Mouse (Mus musculus) retina, adult 2 months (tissue): ENCODE measurements around the gene Skap1.

Experiments
- DNase-seq: peaks from one replicate; pipeline ENCODE4 v3.0.0-alpha.2; 2012; ENCODE audit warnings: low read depth, low spot score

Gene Skap1

DNA sequence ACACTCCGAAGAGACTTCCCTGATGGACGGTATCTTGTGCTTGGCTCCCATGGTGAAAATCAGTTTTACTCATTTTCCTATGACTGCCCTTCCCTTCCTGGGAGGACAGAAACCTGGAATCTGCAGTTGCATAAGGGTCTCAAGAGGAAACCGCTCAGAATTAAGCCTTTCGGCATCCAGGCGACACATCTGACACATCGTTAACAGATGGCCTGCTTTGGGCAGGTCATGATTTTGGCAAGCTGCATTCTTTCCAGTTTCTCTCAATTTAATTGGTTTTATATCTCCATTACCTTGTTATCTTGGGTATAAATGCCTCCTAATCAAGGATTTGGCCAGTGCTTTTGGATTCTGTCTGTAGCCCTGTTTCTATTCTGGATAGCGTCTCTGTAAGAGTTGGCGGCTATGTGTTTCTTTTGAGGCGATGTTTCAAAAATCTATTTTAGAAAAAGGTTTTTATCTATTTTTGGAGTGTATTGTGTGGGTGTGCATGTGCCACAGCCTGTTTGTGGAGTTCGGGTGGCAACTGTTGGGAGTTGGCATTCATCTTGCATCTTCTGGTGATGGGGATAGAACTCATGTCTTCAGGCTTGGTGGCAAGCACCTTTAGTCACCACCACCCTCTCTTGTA, 1.1 kb downstream of the Skap1 start:
- no peak for DNase-seq

DNA sequence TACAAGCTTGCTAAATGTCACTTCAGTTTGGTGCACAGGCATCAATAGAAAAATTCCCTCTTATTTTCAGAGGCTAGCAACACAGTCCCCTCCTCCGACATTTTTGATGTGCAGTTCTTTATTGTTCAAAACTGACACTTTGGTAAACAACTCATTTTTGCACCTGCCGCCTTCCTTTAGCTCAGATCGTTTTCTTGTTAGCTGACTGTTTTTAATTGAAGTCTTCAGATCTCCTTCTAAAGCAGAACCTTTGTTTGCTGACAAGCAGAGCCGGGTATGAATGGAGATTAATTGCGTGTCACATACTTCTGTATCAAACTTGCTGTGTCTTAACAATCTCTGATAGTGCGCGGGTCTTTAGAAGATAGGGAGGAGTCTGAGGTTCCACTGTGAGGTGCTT, 2.0 kb downstream of the Skap1 start:
- DNase-seq, result no peak

DNA sequence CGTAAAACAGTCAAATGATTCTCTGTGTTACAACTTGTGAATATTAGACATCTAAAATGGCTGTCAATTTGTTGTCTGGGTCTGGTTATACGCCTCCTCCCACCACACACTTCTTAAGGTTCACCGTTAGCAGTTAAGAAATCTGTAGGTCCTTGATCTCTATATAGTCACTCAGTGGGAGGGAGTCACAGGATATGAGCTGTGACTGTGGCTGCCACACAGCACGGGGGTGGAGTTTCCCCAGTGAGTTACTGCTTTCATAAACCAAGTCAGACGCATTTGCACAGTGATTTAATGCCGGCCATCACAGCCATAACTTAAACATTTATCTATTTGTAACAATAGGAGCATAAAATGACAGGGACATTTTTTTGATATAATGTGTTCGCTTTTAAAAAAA, 2.6 kb downstream of the Skap1 start:
- DNase-seq, result no peak

DNA sequence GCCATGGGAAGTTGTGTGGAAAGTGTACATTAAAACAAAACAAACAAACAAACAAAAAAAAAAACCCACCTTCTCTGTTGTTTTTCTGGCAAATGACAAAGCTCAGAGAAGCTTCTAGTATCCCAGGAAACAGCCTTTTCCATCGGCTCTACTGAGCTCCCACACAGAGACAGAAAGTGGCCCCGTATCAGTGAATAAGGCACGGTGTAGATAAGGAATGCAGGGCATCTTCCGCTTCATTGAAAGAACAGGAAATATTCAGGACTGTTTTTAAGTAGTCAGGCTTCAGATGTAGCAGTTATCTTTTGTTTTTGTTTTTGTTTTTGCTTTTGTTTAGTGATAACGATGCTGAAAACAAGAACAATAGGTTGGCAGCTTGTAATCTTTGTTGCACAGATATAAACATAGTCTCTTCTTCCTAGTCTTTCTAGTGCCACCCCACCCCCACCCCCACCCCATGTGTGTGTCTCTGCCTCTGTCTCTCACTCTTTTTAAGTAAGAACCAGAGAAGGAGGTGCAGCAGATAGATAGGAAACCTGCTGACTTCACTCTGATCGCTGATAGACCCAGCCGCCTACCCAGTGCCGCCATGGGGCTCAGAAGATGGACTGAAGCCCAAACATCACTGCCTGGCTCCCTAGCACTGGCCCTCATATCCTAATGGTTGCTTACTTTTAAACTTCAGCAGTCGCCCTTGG, 3.8 kb downstream of the Skap1 start:
- DNase-seq, result no peak

DNA sequence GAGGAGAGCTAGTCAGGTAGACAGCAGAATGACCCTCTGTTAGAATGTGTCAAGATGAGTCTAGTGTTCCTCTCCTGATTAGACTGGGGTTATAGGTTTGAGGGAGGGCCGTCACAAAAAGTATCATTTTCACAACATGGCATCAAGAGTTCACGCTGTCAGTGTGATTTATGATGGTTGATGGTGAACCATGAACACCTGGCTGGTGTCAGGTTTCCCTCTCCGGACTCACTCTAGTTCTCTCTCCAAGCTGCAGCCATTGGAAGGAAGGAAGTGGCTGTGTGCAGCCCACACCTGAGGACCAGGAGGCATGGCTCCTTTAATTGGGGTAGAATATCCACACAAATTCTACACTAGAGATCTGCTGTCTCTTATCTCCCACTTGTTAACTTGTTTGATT, 18.3 kb downstream of the Skap1 start:
- DNase-seq, result no peak

DNA sequence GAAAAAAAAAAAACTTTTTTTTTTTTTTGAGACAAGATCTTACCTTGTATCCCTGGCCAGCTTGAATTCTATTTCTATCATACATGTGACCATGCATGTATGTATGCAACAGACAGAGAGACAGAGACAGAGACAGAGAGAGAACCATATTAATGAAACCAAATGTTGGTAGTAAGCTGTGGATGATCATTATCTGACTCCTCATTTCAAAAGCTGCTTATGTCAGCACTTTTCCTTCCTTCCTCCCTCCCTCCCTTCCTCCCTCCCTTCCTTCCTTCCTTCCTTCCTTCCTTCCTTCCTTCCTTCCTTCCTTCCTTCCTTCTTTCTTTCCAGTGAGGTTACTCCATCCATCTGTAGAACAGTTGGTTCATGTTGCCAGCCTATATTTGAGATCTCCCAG, 18.8 kb downstream of the Skap1 start:
- DNase-seq, result no peak

DNA sequence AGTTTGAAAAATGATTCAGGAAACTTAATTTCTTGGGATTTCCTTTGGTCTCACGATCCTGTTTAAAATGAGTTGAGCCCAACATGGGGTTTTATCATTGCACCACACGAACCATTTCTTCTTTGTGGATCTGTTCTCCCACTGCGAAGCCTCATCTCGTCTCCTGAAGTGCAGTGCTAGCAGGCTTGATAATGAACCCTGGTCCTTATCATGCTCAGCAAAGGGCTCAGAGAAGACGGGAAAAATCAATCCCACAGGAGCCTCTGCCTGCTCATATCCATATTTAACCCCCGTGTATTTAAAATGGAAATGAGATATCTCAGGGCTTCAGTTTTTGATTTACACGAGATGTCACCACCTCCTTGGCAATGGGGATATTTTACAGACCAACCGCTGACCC, 34.1 kb downstream of the Skap1 start:
- no peak for DNase-seq

DNA sequence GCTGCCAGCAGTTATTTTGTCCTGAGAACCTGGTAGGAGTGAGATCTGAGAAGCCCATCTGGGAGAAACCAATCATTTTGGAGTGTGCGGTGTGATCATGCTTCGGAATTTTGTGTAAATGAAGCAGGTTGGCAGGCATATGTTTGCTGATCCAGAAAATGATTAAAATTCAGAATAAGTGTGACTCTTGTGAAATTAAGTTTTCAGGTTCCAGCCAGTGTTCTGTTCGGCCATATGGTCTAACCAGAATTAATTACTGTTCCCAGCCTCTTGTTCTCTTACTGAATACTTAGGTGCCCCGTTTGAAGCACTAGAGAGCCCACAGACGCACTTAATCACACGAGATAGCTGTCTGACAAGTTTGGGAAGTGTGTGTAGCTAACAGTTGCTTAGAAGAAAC, 36.6 kb downstream of the Skap1 start:
- no peak for DNase-seq

DNA sequence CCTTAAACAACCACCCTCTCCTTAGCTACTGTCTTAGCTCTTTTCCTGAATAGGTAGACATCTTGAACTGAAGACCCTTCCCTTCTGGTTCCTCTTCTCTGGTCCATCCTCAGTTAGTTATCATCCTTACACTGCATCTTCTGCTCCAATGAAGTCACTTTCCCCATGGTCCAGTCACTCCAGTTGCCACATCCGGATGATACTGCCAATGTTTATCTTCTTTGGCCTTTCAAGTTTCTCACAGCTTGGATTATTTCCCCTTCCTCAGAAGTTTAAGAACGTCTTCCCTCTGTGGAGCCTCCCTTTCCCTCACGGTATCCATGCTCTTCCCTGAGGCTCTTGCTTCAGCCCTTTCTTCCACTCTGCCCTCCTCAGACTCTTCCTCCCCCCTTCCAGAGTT, 38.6 kb downstream of the Skap1 start:
- no peak for DNase-seq

DNA sequence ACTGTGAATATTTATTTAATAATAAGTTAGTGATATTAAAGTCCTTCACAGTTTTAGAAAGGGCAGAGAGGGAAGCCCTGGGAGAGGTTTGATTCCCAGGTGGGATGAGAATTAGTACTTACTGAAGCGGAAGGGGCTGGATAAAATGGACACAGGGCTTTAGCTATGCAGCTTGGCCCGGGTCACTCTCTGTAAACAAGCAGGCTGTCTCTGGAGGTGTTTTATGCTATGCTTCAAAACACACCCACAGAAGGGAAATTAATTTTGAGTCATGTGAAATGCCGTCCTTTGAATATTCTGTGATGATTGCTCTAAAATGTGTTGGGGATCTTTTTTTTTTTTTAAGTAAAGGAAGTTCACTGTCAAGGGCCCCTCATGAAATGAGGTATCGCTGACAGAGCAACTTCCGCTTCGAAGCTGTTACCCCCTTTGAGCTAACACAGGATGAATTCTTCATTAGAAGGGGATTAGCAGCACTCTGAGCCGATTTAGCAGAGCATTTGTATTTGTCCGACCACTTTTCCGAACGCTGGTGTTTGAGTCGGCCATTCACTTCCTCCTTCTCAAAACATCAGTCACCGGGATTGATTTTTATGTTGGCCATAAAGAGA, 40.2 kb downstream of the Skap1 start:
- no peak for DNase-seq

DNA sequence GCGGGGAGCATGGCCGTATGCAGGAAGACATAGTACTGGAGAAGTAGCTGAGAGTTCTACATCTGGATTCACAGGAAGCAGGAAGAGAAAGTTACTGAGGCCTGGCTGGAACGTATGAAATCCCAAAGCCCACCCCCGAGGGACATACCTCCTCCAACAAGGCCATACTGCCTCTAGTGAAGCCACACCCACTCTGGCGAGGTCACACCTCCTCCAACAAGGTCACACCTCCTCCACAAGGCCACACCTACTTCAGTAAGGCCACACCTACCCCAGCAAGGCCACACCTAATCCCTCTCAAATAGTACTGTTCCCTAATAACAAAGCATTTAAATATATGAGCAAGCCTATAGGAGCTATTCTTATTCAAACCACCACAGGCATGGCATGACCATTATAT, 41.4 kb downstream of the Skap1 start:
- no peak for DNase-seq

DNA sequence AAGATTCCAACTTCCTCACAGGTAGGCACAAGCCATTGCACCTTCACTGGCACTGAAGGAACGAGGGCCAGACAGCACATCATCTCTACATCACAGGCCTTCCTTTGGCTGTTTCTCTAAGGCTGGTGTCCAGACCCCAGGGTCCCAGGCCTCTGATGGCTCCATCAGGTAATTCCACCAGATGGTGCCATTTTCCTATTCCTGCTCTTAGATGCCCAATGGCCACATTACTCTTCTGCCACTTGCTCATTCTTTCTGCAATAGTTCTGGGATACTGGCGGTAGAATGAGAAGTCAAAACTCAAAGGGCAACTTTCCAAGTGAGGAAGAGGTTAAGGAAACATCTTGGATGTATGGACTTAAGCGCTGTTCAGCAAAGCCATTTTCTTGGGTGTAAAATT, 50.8 kb downstream of the Skap1 start:
- DNase-seq, result no peak

DNA sequence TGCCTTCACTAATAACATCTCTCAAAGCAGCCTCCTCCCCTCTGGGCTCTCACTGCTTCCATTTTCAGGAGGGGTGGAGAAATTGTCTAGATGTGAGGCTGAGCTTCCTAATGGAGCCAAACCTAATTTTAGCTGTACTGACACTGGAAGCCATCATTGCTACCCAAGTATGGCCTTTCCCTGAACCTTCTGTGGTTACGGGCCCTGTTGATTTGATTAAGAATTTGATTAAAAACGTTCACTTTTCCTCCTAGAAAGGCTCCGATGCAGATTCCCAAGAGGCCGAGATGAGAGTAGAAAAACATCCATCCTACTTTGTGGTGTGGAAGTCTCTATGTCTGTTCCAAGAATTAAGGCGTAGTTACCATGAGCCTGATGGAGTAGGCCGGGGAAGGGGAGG, 60.1 kb downstream of the Skap1 start:
- DNase-seq, result no peak

DNA sequence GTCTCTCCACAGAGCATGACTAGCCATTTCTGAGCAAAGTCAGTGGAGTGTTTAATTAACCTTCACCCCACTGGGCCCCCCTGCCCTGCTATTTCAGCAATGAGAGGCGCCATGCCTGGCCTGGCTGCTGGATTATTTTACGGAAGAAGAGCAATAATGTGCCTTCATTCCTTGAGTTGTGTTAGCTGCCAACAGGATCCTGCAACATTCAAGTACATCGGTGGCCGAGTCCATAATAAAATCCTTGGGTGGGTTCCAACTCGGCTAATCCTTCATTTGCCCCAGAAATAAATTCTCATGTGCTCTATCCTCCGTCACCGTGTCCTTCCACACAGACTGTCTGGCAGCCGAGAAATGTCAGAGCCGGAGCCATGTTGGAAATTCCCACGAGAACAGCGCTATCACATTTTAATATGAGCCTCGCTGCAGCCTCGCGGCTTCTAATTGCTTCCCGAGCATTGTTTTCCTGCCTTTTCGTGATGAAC, 61.8 kb downstream of the Skap1 start:
- DNase-seq, result no peak

DNA sequence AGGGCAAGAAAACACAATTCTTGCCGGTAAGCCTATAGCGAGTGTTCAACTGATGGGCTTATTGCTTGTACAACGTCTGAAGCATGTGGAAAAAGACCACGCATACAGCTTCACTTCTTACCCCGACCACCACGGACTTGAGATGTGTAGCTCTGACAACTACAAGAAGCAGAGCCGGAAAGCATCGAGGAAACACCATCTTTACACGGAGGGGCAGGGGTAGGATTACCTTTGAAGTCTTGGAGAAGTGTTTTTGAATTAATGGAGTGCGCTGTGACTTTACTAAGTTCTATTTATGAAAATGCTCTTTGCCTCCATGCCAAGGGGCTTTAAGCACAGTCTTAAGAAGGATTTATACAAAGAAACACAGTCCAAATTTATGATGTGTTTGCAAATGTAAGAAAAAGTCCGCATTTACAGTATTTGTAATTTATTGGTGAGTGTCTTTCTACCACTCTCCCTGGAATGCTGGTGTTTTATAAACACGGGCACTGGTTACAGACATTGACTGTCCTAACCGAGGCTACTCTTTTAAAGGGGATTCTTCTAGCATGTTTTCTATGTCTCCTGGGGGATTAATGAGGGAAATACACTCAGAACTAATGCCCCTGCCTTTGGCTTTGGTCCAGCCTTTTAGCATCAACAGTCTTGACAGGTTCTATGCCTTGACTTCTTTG, 67.5 kb downstream of the Skap1 start:
- no peak for DNase-seq

DNA sequence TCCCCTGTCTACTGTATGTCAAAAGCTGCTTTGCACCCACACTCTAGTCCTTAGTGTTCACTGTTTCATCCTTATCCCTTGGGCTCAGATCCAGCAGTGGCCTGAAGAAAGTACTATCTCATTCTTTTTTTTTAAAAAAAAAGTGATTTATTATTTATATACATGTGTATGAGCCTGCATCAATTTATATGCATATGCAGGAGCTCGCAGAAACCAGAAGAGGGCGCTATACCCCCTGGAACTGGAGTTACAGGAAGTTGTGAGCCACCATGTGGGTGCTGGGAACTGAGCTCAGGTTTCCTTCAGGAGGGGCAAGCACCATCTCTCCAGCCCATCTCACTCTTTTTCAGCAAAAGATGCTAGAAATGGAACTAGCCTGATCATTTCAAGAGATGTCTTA, 70.1 kb downstream of the Skap1 start:
- no peak for DNase-seq

DNA sequence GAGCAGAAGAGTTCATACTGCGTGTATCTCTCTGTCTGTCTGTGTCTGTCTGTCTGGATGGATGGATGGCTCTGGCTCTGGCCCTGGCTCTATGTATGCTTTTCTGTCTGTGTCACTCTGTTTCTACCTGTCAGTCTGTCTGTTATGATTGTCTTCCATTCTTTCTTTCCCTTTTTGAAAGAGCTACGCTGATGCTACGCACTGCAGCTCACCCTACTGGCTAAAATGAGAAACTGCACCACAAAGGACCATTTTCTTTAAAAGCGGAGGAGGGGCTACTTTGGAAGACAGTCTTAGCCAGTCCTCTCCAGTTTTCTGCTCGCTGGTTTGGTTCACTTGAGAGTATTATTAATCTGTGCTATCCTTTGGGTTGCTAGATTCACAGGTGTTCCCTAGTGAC, 71.8 kb downstream of the Skap1 start:
- DNase-seq, result no peak

DNA sequence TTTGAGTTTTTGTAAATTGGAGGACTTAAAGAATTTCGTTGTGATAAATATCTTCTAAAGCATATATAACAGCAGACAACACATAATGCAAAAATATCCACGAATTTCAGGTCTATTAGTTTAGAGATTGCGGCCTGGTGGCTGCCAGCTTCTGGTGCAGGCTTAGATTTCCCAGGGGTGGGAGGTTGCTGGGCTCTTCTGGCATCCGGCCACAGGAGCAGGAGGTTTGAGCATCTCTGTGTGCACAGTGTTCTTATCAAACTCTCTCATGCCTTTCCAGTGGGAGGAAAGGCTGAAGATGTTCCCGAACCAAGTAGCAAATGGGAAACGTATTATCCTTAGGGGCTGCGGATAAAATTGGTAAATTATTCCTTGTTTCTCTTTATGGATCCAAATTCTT, 77.6 kb downstream of the Skap1 start:
- DNase-seq, result no peak

DNA sequence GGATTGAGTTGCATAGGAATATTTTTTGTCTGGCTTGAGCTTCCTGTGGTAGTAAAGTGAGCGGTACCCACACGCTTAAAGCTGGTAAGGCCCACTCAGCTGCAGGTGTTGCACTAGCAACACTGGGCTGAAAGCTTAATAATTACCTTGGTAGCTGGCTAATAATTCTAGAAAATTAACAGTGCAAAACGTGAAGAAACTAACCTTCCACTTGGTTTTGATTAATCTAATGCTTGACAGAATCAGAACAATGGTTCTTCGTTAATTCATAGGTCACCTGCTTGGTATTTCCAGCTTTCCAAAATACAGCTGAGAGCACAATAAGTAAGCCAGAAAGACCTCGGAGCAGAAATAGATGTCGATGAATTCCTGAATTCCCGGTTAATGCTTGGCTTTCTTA, 78.2 kb downstream of the Skap1 start:
- no peak for DNase-seq

DNA sequence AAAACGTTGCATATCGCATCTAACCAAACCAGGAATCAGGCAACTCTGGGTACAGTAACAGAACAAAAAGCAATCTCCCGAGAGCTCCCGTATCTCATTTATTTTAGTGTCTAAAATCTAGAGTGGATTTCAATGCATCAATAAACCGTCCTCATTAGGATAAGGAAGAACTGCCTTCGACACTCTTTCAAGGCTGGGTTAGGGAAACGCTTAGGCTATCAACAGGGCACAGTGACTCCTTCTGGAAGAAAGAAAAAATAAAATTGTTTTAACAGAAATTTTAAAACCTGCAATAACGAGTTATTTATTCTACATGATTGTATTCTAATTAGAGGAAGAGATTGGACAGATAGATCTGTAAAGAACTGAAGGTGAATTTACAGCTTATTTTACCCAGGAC, 82.0 kb downstream of the Skap1 start:
- no peak for DNase-seq

DNA sequence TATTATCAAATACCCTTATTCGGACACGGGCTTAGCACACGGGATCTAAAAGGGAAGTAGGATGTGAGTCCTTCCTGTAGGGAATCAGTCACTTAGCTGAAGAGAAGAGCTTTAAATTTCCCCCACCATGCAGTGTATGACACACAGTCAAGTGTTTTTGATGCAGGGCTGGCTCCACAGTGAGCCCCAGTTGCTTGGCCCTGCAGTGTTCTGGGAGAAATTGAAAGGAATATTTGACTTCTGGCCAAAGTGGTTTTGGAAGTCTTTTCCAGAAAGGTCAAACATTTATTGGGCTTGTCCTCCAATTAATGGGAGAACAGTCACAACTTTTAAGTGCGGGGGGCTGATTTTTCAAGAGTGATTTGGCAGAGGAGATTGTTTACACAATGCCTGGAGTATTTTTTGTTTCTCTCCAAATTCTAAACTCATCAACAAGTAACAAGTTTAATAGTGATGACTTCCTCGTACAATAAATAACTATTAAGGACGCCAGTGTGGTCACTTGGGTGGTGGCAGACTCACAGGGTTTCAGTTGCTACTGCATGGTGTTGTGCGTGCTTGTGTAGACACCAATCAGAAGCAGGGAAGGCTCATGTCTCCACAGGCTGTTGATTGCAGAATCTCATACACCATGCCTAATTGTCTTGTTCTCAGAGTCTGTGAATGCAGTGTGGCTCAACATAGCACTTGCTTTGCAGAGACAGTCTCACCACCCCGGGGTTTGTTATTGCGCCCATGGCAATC, 86.7 kb downstream of the Skap1 start:
- no peak for DNase-seq

DNA sequence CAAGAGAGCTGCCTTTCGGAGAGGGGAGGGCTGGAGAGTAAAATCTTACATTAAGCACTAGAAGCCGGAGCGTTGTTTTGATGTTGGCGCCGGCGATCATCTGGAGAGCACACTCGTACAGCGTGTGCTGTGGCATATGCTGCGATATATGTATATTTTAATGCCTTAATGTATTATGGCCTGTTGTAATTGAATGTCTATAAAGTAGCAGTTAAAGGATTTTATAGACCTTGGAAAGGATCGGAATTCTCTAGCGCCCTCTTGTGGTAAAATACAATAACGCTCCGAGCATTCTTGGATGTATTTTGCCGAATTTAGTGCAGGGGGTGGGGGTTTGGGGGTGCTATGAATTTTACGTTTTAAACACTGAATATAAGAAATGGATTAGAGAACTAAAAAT, 88.7 kb downstream of the Skap1 start:
- DNase-seq, result no peak
